Mouse (Mus musculus) v-Abl transformed pro-B cells (cell line): ENCODE measurements around the gene March6.

Source experiments
- in situ Hi-C, 2 experiments: fragments of 400-800 bp; cut with MboI; formaldehyde crosslinking; loops; one replicate each; pipeline ENCODE4 v1.15.1; 2025; ENCODE audit not compliant: unreplicated experiment in 2 of 2

The March6 gene

DNA sequence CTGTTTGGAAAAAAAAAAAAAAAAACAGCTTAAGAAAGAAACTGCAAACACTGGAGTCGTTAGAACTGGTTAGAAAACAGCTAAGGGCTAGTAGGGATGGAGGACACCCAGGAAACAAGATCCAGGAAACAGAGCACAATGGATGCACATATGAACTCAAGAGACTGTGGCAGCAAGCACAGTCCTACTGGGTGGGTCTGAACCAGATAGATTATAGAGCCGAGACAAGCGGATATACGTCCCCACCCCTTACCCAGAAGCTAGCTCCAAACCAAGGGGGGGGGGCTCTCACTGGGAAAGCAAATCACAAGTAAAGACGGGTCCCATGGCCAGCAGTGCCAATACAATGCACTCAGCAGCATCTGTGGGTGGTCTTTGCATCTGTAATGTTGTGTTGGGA lies 11.9 kb downstream of the March6 start:
- in situ Hi-C loops, result loop anchor here in 1 of 2 experiments (5.0 to 25.0 kb wide), 2 partner anchors 68 to 718 kb away; partner anchors contain the start of gene Sema5a

DNA sequence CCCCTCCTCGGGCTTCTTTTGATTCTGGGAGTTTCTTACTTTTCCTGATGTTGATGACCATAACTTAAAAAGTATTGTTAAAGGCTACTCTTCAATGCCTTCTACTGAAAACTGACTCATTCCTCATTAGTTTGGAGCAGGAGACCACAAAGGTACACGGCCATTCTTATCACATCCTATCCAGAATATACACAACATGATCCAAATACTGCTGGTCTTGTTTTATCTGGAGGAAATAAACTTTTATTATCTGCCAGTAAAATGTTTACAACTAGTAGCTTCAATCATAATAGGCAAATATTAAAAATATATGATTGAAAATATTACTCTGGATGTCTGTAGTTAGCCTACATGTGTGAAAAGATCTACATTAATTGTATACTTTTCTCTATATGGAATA lies 12.5 kb downstream of the March6 start:
- in situ Hi-C loops, result loop anchor here in 1 of 2 experiments (5.0 to 25.0 kb wide), 2 partner anchors 69 to 719 kb away; partner anchors contain the start of gene Sema5a

DNA sequence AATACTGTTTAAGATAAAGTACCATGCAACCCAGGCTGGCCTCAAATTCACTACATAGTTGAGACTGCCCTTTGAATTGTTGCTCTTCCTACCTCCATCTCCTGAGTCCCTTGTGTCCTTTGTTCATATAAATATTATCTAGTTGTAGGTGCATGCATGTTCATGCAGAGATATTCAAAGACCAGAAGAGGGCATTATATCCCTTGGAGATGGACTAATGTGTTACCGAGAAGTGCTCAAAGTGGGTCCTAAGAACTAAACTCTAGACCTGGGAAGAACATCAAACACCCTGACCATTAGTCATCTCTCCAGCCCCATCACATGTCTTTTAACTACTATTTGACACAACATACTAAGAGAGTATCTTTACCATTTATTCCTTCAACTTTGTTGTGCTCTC lies 13.7 kb downstream of the March6 start:
- in situ Hi-C loops, result loop anchor here in 1 of 2 experiments (5.0 to 25.0 kb wide), 2 partner anchors 70 to 720 kb away; partner anchors contain the start of gene Sema5a

DNA sequence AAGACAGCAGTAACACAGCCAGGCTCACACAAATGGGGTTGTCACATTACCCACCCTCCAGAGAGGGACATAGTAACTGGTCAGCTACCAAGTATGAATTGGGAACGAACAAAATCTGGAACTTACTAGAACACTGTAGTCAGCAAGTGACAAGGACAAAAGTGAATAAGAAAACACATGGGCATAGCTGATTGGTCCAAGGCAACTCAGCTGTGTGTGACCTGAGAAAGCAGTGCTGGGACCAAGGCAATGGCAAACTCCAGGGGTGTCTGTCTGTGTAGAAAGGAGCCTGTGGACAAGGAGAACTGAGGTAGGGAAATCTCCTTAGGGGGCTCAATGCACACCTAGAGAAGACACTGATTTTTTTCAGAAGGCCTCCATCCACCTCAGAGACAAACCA lies 19.1 kb downstream of the March6 start:
- in situ Hi-C loops, result loop anchor here in 1 of 2 experiments (25.0 kb wide), 1 partner anchor 726 kb away; the partner anchor contains the start of gene Sema5a

- in situ Hi-C loops, result loop anchor here in 1 of 2 experiments (25.0 kb wide), 1 partner anchor 726 kb away; the partner anchor contains the start of gene Sema5a
Measured at GRCm38 (mm10) chr15:31511406-31511771, 19.5 kb downstream of the March6 start.

DNA sequence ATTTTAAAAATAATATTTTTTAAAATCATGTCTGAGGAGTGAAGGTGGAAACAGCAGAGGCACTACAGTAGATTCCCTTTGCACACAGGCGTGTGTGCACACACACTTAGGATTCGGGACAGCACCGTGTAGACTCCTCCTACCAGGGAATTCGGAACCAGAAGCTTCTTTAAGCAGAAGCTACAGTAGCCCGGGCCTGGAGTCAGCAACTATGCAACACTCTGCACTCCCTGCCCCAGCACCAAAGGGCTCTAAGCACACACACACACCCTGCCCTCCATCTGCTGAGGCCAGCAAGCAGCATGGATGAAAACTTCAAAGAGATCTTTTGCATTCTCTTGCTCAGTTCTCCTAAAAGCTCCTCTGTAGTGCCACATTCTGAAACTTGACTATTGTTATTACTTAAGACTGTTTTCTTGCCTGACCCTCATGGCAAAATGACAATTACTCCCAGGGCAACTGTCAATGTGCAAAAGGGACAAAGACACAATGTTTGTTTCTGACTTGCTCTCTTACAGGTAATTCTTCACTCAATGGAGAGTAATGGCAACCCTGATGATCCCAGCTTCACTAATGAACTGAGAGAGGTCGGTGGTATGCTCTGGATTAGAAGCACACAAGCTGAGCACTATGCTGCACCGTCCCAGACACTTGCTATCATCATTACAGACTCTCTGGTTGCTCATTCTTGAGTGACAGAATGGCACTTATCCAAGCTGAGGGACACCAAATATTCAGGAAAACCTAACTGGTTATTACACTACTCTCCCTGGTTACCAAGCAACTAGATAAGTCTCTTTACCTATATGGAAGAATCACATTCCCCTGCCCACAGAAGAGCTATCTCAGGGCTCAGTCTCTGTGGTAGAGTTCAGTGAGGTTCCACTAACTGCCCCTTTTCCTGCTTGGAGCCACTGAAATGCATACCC lies 20.1 kb downstream of the March6 start:
- in situ Hi-C loops, result loop anchor here in 1 of 2 experiments (25.0 kb wide), 1 partner anchor 727 kb away; the partner anchor contains the start of gene Sema5a

GRCm38 (mm10) chr15:31505082-31505481 lies 25.8 kb downstream of the March6 start:
- in situ Hi-C loops, result loop anchor here in 1 of 2 experiments (25.0 kb wide), 1 partner anchor 732 kb away; the partner anchor contains the start of gene Sema5a

DNA sequence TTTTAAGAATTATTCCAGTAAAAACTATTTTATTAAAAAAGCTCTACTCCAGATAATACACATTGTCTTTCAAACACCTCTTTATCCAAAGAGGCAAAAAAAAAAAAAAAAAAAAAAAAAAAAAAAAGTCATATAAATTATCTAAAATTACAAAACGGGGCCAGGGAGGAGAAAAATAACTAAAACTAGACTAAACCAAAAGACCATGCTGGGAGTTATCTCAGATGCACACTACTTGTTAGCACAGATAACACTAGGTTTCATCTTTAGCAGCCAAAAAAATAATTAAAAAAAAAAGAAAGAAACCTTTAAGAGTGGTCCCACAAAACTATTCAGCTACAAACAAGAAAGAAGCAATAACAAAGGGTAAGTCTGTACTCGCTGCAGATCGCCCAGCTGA lies 27.4 kb downstream of the March6 start:
- in situ Hi-C loops, result loop anchor here in 1 of 2 experiments (25.0 kb wide), 1 partner anchor 734 kb away; the partner anchor contains the start of gene Sema5a

DNA sequence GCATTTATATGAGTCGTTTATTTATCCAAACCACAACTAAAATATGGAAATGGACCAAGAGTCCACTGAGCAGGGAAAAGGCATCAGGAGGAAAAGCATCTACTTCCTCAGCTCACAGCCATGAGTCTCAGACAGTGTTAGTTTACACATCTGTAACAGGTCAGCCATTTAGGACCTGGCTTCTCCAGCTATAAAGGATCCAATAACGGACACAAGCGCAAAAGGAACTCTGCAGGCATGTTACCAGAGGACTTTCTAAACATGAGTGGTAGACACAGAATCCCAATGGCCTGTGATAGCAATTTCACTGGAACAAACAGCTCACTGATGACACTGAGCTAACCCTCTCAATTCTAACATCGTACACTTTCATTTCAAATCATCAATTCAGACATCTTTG lies 27.9 kb downstream of the March6 start:
- in situ Hi-C loops, result loop anchor here in 1 of 2 experiments (25.0 kb wide), 1 partner anchor 734 kb away; the partner anchor contains the start of gene Sema5a

GRCm38 (mm10) chr15:31502313-31502712 lies 28.5 kb downstream of the March6 start:
- in situ Hi-C loops, result loop anchor here in 1 of 2 experiments (25.0 kb wide), 1 partner anchor 735 kb away; the partner anchor contains the start of gene Sema5a

- in situ Hi-C loops, result no loop called here
Measured at GRCm38 (mm10) chr15:31494803-31495202, 36.0 kb downstream of the March6 start.

GRCm38 (mm10) chr15:31494310-31494709 lies 36.5 kb downstream of the March6 start:
- in situ Hi-C loops, result no loop called here

DNA sequence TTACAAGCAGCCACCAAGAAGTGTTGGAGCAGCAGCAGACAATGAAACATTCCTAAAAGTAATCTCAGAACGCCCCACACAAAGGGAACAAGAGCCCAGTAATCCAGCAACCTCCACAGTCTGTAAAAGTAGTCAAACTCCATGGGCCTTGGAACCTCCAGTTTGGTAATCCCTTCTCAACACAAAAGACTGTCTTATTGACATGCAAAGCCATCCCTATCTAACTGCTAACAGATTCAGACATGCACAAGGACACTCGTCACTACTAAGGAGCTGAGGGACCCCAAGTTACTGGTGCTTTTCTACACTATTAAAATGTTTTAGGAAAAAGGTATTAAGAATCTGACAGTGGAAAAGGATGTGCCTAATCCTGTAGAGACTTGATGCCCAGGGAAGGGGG lies 43.4 kb downstream of the March6 start:
- in situ Hi-C loops, result no loop called here

- in situ Hi-C loops, result no loop called here
Measured at GRCm38 (mm10) chr15:31476678-31477077, 54.2 kb downstream of the March6 start.

- in situ Hi-C loops, result no loop called here
Measured at GRCm38 (mm10) chr15:31472645-31473574, 57.9 kb downstream of the March6 start.

- in situ Hi-C loops, result no loop called here
Measured at GRCm38 (mm10) chr15:31471529-31471928, 59.3 kb downstream of the March6 start.

DNA sequence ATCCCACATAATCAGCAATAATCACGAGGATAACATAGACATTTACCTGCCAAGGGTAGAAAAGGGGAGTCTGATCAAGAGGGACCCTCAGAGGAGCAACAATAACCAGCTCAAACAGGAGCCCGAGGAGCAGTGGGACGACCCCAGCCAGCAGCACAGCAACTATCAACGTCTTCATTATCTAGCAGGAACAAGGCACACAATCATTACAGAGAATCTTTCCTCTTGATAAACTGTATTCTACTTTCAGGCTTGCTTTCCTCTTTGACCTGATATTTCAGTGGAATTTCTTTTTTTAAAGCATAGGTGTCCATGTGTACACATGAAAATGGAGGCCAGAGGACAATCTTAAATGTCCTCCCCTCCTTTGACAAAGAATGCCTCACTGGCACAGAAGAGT lies 61.4 kb downstream of the March6 start:
- in situ Hi-C loops, result loop anchor here in 1 of 2 experiments (5.0 kb wide), 1 partner anchor 58 kb away; no protein-coding TSS in a partner anchor

GRCm38 (mm10) chr15:31468806-31469205 lies 62.0 kb downstream of the March6 start:
- in situ Hi-C loops, result loop anchor here in 1 of 2 experiments (5.0 kb wide), 1 partner anchor 58 kb away; no protein-coding TSS in a partner anchor

- in situ Hi-C loops, result loop anchor here in 1 of 2 experiments (5.0 kb wide), 1 partner anchor 61 kb away; no protein-coding TSS in a partner anchor
Measured at GRCm38 (mm10) chr15:31466749-31467148, 64.1 kb downstream of the March6 start.

GRCm38 (mm10) chr15:31466295-31466694 lies 64.6 kb downstream of the March6 start:
- in situ Hi-C loops, result loop anchor here in 1 of 2 experiments (5.0 kb wide), 1 partner anchor 61 kb away; no protein-coding TSS in a partner anchor
